9 mouse cellular contexts compared by ENCODE assay signal in the genomic region with DNA sequence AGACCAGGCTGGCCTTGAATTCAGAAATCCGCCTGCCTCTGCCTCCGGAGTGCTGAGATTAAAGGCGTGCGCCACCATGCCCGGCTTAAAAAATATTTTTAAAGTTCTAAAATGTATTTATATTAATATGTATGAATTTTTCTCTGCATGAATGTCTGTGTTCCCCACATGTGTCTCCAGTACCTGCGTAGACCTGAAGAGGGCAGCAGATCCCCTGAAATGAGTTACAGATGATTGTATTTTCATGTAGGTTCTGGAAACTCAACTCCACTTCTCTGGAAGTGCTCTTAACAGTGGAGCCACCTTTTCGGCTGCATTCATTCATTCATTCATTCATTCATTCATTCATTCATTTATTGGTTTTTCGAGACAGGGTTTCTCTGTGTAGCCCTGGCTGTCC. TPM values are rescaled to one million over a fixed set of nuclear protein-coding genes. Genes with fewer than 3 reads are reported as not detected.
DNase-seq lines count a peak whose midpoint lies in the region; ATAC-seq and TF ChIP-seq lines count a peak whose summit lies in the region.
"Had no signal": no experiment of that assay in that cellular context is flagged by ENCODE, and none has a peak within 500 bp of the region (broad histone marks: within the 10 kb centered on the region; RNA-seq: fewer than 3 reads in every experiment).

No protein-coding gene starts in this region.

- TF ChIP-seq EP300 in stomach, postnatal 0 days (optimal IDR thresholded peaks at IDR 0.05) = no peak

- H3K9ac ChIP-seq in heart, embryonic 12.5 days = no peak overlapping the region
- no peak overlapping the region for H3K9ac ChIP-seq in stomach, postnatal 0 days (ENCODE audit: low read length)

- peaks cover 8% of the 10 kb centered on the region for H3K4me1 ChIP-seq in heart, embryonic 12.5 days (replicated peaks)
- peaks cover 8% of the 10 kb centered on the region for H3K4me1 ChIP-seq in G1E (ENCODE audit: insufficient read depth, low read depth, low read length)
- no peaks in the 10 kb centered on the region for H3K4me1 ChIP-seq in stomach, postnatal 0 days (replicated peaks; ENCODE audit: control insufficient read depth, insufficient read depth)

- H3K36me3 ChIP-seq in heart, embryonic 12.5 days = no peaks in the 10 kb centered on the region
- peaks cover 3% of the 10 kb centered on the region for H3K36me3 ChIP-seq in G1E (replicated peaks)
- H3K36me3 ChIP-seq in stomach, postnatal 0 days (ENCODE audit: control insufficient read depth, insufficient read depth, low read length) = no peaks in the 10 kb centered on the region

- DNase-seq in heart, adult 18-20 months = peak; percentile 50 to 88
- no peak for DNase-seq in G1E (ENCODE audit: low spot score)
- peak; percentile 70 to 76 for DNase-seq in cerebellum, adult 18-20 months
- DNase-seq in gastrocnemius, adult 2 months = peak; percentile 66
- DNase-seq in layer of hippocampus, postnatal 10 days (ENCODE audit: low spot score in 2 of 2) = peak; percentile 72 to 80
- DNase-seq in mesoderm, embryonic 11.5 days (ENCODE audit: low read depth, low spot score) = peak; percentile 80
- peak; percentile 78 for DNase-seq in stomach, postnatal 0 days (ENCODE audit: low spot score)

- no peaks in the 10 kb centered on the region for H3K27me3 ChIP-seq in heart, embryonic 12.5 days (replicated peaks)
- peaks cover 4% of the 10 kb centered on the region; the same call in 1 of the 2 replicates for H3K27me3 ChIP-seq in G1E (ENCODE audit: insufficient read depth, low read length)
- H3K27me3 ChIP-seq in stomach, postnatal 0 days (ENCODE audit: control insufficient read depth, insufficient read depth, low read length) = no peaks in the 10 kb centered on the region
- H3K27me3 ChIP-seq: megakaryocyte, embryonic 14.5 days had no signal

- intact Hi-C loops in gastrocnemius, adult 2 months (cut with DNase I) = no loop called here

- no peaks in the 10 kb centered on the region for H3K9me3 ChIP-seq in heart, embryonic 12.5 days (replicated peaks)
- no peaks in the 10 kb centered on the region for H3K9me3 ChIP-seq in G1E (replicated peaks)
- no peaks in the 10 kb centered on the region for H3K9me3 ChIP-seq in stomach, postnatal 0 days (ENCODE audit: control insufficient read depth, low read length)
- H3K9me3 ChIP-seq: megakaryocyte, embryonic 14.5 days had no signal

- TF ChIP-seq CTCF in G1E (IDR thresholded peaks at IDR 0.05; ENCODE audit: low read depth, low read length) = peak; percentile 52; the same call in 1 of the 2 replicates
- peak; percentile 91 for TF ChIP-seq CTCF in gastrocnemius, adult 2 months (IDR thresholded peaks at IDR 0.05)
- peak; percentile 85 for TF ChIP-seq CTCF in stomach, postnatal 0 days (IDR thresholded peaks at IDR 0.05; ENCODE audit: low read depth)

- H3K27ac ChIP-seq in heart, embryonic 12.5 days (ENCODE audit: poor library complexity, severe bottlenecking) = no peak overlapping the region
- H3K27ac ChIP-seq in gastrocnemius, adult 2 months = no peak overlapping the region
- H3K27ac ChIP-seq in stomach, postnatal 0 days (replicated peaks) = no peak overlapping the region

- H3K4me3 ChIP-seq in heart, embryonic 12.5 days = no peak overlapping the region
- no peak overlapping the region for H3K4me3 ChIP-seq in G1E (ENCODE audit: low read depth, low read length)
- no peak overlapping the region for H3K4me3 ChIP-seq in gastrocnemius, adult 2 months
- H3K4me3 ChIP-seq in stomach, postnatal 0 days (ENCODE audit: low read depth, low read length) = no peak overlapping the region
- H3K4me3 ChIP-seq: megakaryocyte, embryonic 14.5 days had no signal

- no peak overlapping the region for H3K4me2 ChIP-seq in heart, embryonic 12.5 days
- no peak overlapping the region for H3K4me2 ChIP-seq in stomach, postnatal 0 days (replicated peaks; ENCODE audit: low read depth)

- no peak for ATAC-seq in heart, embryonic 12.5 days (ENCODE audit: insufficient number of reproducible peaks, low FRiP score)
- ATAC-seq in G1E (ENCODE audit: extremely low read depth, insufficient number of reproducible peaks, low FRiP score, poor library complexity, severe bottlenecking) = no peak
- ATAC-seq in stomach, postnatal 0 days (ENCODE audit: low FRiP score, low TSS enrichment) = no peak

- 56% methylated on average over 8 of the region's 8 CpGs for WGBS in heart, embryonic 12.5 days
- whole genome bisulfite sequencing in stomach, postnatal 0 days = 70% methylated on average over 8 of the region's 8 CpGs

RNA-seq across cellular contexts. Expression of gene Tipin, which starts 3.7 kb away (rescaled TPM):
- 10 to 100 TPM in 1 of 2 experiments, 1 to 10 TPM in 1; 9.6 to 12.3 TPM for total RNA-seq in heart, adult 18-20 months (2021)
- 130 and 133 TPM in 2 replicates for polyA plus RNA-seq in heart, embryonic 12.5 days (2016; fragmentation: Nextera tagmentation; extraction: Ambion mirVana)
- 129 and 130 TPM in 2 replicates for total RNA-seq in G1E (2014; fragmentation: Nextera tagmentation)
- 344 and 355 TPM in 2 replicates for total RNA-seq in G1E (2017)
- 6.7 and 8.0 TPM in 2 replicates for polyA plus RNA-seq in G1E (2012)
- total RNA-seq in gastrocnemius, adult 2 months (2021) = 10 to 100 TPM in 1 of 2 experiments, 1 to 10 TPM in 1; 7.9 to 10.3 TPM
- 10 to 100 TPM; 19.6 to 22.3 TPM for total RNA-seq in layer of hippocampus, postnatal 10 days (2021)
- polyA plus RNA-seq in stomach, postnatal 0 days (2015; fragmentation: Nextera tagmentation; extraction: Ambion mirVana) = 81.1 and 85.7 TPM in 2 replicates

RNA-seq across cellular contexts. Expression of gene Map2k1, which starts 24.3 kb away (rescaled TPM):
- 10 to 100 TPM; 50.1 to 51.8 TPM for total RNA-seq in heart, adult 18-20 months (2021)
- polyA plus RNA-seq in heart, embryonic 12.5 days (2016; fragmentation: Nextera tagmentation; extraction: Ambion mirVana) = 99.7 and 100 TPM in 2 replicates
- total RNA-seq in G1E (2014; fragmentation: Nextera tagmentation) = 34.7 and 43.3 TPM in 2 replicates
- 106 and 121 TPM in 2 replicates for total RNA-seq in G1E (2017)
- polyA plus RNA-seq in G1E (2012) = 25.8 and 40.0 TPM in 2 replicates
- 10 to 100 TPM; 52.8 to 55.7 TPM for total RNA-seq in gastrocnemius, adult 2 months (2021)
- 100 to 1,000 TPM; 126 to 129 TPM for total RNA-seq in layer of hippocampus, postnatal 10 days (2021)
- polyA plus RNA-seq in stomach, postnatal 0 days (2015; fragmentation: Nextera tagmentation; extraction: Ambion mirVana) = 84.1 and 85.0 TPM in 2 replicates

RNA-seq across cellular contexts. Expression of gene Uchl4, which starts 42.7 kb away (rescaled TPM):
- total RNA-seq in heart, adult 18-20 months (2021) = 1 to 10 TPM; 3.0 to 3.5 TPM
- polyA plus RNA-seq in heart, embryonic 12.5 days (2016; fragmentation: Nextera tagmentation; extraction: Ambion mirVana) = 2.7 and 2.8 TPM in 2 replicates
- total RNA-seq in G1E (2014; fragmentation: Nextera tagmentation) (0.75 and 1.2 TPM in 2 replicates), G1E (2017) (2.0 and 2.6 TPM in 2 replicates)
- not detected in 2 replicates for polyA plus RNA-seq in G1E (2012)
- 1 to 10 TPM; 1.3 to 1.9 TPM for total RNA-seq in gastrocnemius, adult 2 months (2021)
- 1 to 10 TPM; 4.0 to 5.8 TPM for total RNA-seq in layer of hippocampus, postnatal 10 days (2021)
- 2.0 and 2.2 TPM in 2 replicates for polyA plus RNA-seq in stomach, postnatal 0 days (2015; fragmentation: Nextera tagmentation; extraction: Ambion mirVana)

Comparison
In these comparisons a context has a peak if more than half of its experiments do, and no peak if none do; other contexts are left out.
1. RNA of gene Tipin, which starts 3.7 kb away (total RNA-seq): 129 to 355 TPM in G1E; 19.6 to 22.3 TPM in layer of hippocampus, postnatal 10 days, 9.6 to 12.3 TPM in heart, adult 18-20 months and 7.9 to 10.3 TPM in gastrocnemius, adult 2 months; every median in the first group is over 4 times any median in the second.
2. Peak in every context shown above with its lines, with median percentiles within 50 percentile points of each other: CTCF ChIP-seq.